Mouse (Mus musculus): ENCODE data around the gene Col5a1. TPM values are rescaled to one million over a fixed set of nuclear protein-coding genes. Genes with fewer than 3 reads are reported as not detected.

The Col5a1 gene
- polyA plus RNA-seq, 1 experiment, result 172 TPM

- Histone ChIP-seq H3K4me2 (ENCODE audit: low read depth) (no peak overlapping the region), H3K27me3 (ENCODE audit: control insufficient read depth, insufficient read depth, insufficient read length) (no peaks in the 10 kb centered on the region), H3ac (ENCODE audit: control insufficient read depth, insufficient read length) (no peak overlapping the region), H3K79me2 (ENCODE audit: control insufficient read depth, insufficient read depth) (no peaks in the 10 kb centered on the region), H3K36me3 (ENCODE audit: control insufficient read depth, insufficient read depth) (no peaks in the 10 kb centered on the region), H3K4me3 (no peak overlapping the region)
- TF ChIP-seq TCF3 (IDR thresholded peaks at IDR 0.05; ENCODE audit: insufficient read length, low read depth) (no peak), MYOG (IDR thresholded peaks at IDR 0.05; ENCODE audit: control insufficient read depth in 1 of 3, insufficient read depth in 1 of 3, insufficient read length in 2 of 3, low read depth in 2 of 3) (peak in 2 of 3 experiments; percentile 21 to 63), SRF (IDR thresholded peaks at IDR 0.05; ENCODE audit: control insufficient read depth, insufficient read length, low read depth) (no peak), MYOD1 (IDR thresholded peaks at IDR 0.05; ENCODE audit: control insufficient read depth in 1 of 3, insufficient read length in 2 of 3, low read depth in 2 of 3) (peak in 2 of 3 experiments; percentile 54 to 72)
Observed at GRCm38 (mm10) chr2:27873030-27873429, 13.2 kb upstream of the Col5a1 start.

GRCm38 (mm10) chr2:27874596-27874995 is 11.6 kb upstream of the Col5a1 start:
- H3K79me2 ChIP-seq (ENCODE audit: control insufficient read depth, insufficient read depth), result no peaks in the 10 kb centered on the region
- peak overlapping the region; percentile 47 for H3K4me2 ChIP-seq (ENCODE audit: low read depth)

GRCm38 (mm10) chr2:27875231-27875630 is 11.0 kb upstream of the Col5a1 start:
- Histone ChIP-seq H3K79me2 (ENCODE audit: control insufficient read depth, insufficient read depth) (no peaks in the 10 kb centered on the region), H3K4me2 (ENCODE audit: low read depth) (peak overlapping the region; percentile 43), H3K4me3 (no peak overlapping the region), H3ac (ENCODE audit: control insufficient read depth, insufficient read length) (no peak overlapping the region), H3K27me3 (ENCODE audit: control insufficient read depth, insufficient read depth, insufficient read length) (no peaks in the 10 kb centered on the region), H3K36me3 (ENCODE audit: control insufficient read depth, insufficient read depth) (no peaks in the 10 kb centered on the region)
- TF ChIP-seq POLR2AphosphoS2 (IDR thresholded peaks at IDR 0.05; ENCODE audit: insufficient read length, low read depth) (no peak), CEBPB (IDR thresholded peaks at IDR 0.05; ENCODE audit: insufficient read depth, poor library complexity, severe bottlenecking) (no peak), REST (IDR thresholded peaks at IDR 0.05; ENCODE audit: insufficient read depth, insufficient read length) (no peak), E2F4 (IDR thresholded peaks at IDR 0.05; ENCODE audit: insufficient read depth) (no peak), TCF12 (IDR thresholded peaks at IDR 0.05; ENCODE audit: insufficient read depth, poor library complexity, severe bottlenecking) (no peak), POLR2A (IDR thresholded peaks at IDR 0.05; ENCODE audit: insufficient read length, low read depth) (no peak), USF1 (IDR thresholded peaks at IDR 0.05; ENCODE audit: low read depth) (no peak), SRF (IDR thresholded peaks at IDR 0.05; ENCODE audit: control insufficient read depth, insufficient read length, low read depth) (no peak), MYOG (IDR thresholded peaks at IDR 0.05; ENCODE audit: control insufficient read depth in 1 of 3, insufficient read depth in 1 of 3, insufficient read length in 2 of 3, low read depth in 2 of 3) (no peak), MAX (IDR thresholded peaks at IDR 0.05; ENCODE audit: low read depth) (no peak), TCF3 (IDR thresholded peaks at IDR 0.05; ENCODE audit: insufficient read length, low read depth) (no peak), MYOD1 (IDR thresholded peaks at IDR 0.05; ENCODE audit: control insufficient read depth in 1 of 3, insufficient read length in 2 of 3, low read depth in 2 of 3) (no peak)

More at GRCm38 (mm10) chr2:27874596-27874995, 11.6 kb upstream of the Col5a1 start:
- TF ChIP-seq MYOG (IDR thresholded peaks at IDR 0.05; ENCODE audit: control insufficient read depth in 1 of 3, insufficient read depth in 1 of 3, insufficient read length in 2 of 3, low read depth in 2 of 3) (peak; percentile 45 to 92 (median 76)), E2F4 (IDR thresholded peaks at IDR 0.05; ENCODE audit: insufficient read depth) (no peak), TCF3 (IDR thresholded peaks at IDR 0.05; ENCODE audit: insufficient read length, low read depth) (no peak), TCF12 (IDR thresholded peaks at IDR 0.05; ENCODE audit: insufficient read depth, poor library complexity, severe bottlenecking) (peak; percentile 65), MYOD1 (IDR thresholded peaks at IDR 0.05; ENCODE audit: control insufficient read depth in 1 of 3, insufficient read length in 2 of 3, low read depth in 2 of 3) (peak in 2 of 3 experiments; percentile 76 to 89), POLR2A (IDR thresholded peaks at IDR 0.05; ENCODE audit: insufficient read length, low read depth) (peak; percentile 16), MAX (IDR thresholded peaks at IDR 0.05; ENCODE audit: low read depth) (no peak), USF1 (IDR thresholded peaks at IDR 0.05; ENCODE audit: low read depth) (no peak), CEBPB (IDR thresholded peaks at IDR 0.05; ENCODE audit: insufficient read depth, poor library complexity, severe bottlenecking) (no peak), SRF (IDR thresholded peaks at IDR 0.05; ENCODE audit: control insufficient read depth, insufficient read length, low read depth) (peak; percentile 90), REST (IDR thresholded peaks at IDR 0.05; ENCODE audit: insufficient read depth, insufficient read length) (no peak), POLR2AphosphoS2 (IDR thresholded peaks at IDR 0.05; ENCODE audit: insufficient read length, low read depth) (no peak)
- Histone ChIP-seq H3K36me3 (ENCODE audit: control insufficient read depth, insufficient read depth) (no peaks in the 10 kb centered on the region), H3K4me3 (no peak overlapping the region), H3K27me3 (ENCODE audit: control insufficient read depth, insufficient read depth, insufficient read length) (no peaks in the 10 kb centered on the region), H3ac (ENCODE audit: control insufficient read depth, insufficient read length) (no peak overlapping the region)

- Histone ChIP-seq H3K36me3 (ENCODE audit: control insufficient read depth, insufficient read depth) (no peaks in the 10 kb centered on the region), H3K4me2 (ENCODE audit: low read depth) (no peak overlapping the region), H3ac (ENCODE audit: control insufficient read depth, insufficient read length) (no peak overlapping the region), H3K27me3 (ENCODE audit: control insufficient read depth, insufficient read depth, insufficient read length) (no peaks in the 10 kb centered on the region), H3K4me3 (no peak overlapping the region), H3K79me2 (ENCODE audit: control insufficient read depth, insufficient read depth) (no peaks in the 10 kb centered on the region)
- TF ChIP-seq SRF (IDR thresholded peaks at IDR 0.05; ENCODE audit: control insufficient read depth, insufficient read length, low read depth) (no peak), POLR2AphosphoS2 (IDR thresholded peaks at IDR 0.05; ENCODE audit: insufficient read length, low read depth) (no peak), TCF3 (IDR thresholded peaks at IDR 0.05; ENCODE audit: insufficient read length, low read depth) (no peak), MYOD1 (IDR thresholded peaks at IDR 0.05; ENCODE audit: control insufficient read depth in 1 of 3, insufficient read length in 2 of 3, low read depth in 2 of 3) (no peak), USF1 (IDR thresholded peaks at IDR 0.05; ENCODE audit: low read depth) (no peak), CEBPB (IDR thresholded peaks at IDR 0.05; ENCODE audit: insufficient read depth, poor library complexity, severe bottlenecking) (no peak), E2F4 (IDR thresholded peaks at IDR 0.05; ENCODE audit: insufficient read depth) (no peak), TCF12 (IDR thresholded peaks at IDR 0.05; ENCODE audit: insufficient read depth, poor library complexity, severe bottlenecking) (no peak), REST (IDR thresholded peaks at IDR 0.05; ENCODE audit: insufficient read depth, insufficient read length) (no peak), MYOG (IDR thresholded peaks at IDR 0.05; ENCODE audit: control insufficient read depth in 1 of 3, insufficient read depth in 1 of 3, insufficient read length in 2 of 3, low read depth in 2 of 3) (no peak), POLR2A (IDR thresholded peaks at IDR 0.05; ENCODE audit: insufficient read length, low read depth) (no peak), MAX (IDR thresholded peaks at IDR 0.05; ENCODE audit: low read depth) (no peak)
Observed at GRCm38 (mm10) chr2:27875786-27876185, 10.4 kb upstream of the Col5a1 start.

Measured in myocyte (in vitro differentiated cells).